Mouse (Mus musculus) lung, embryonic 14.5 days (tissue): Measurements from ENCODE around the gene Cdh13. TPM values are rescaled to one million over a fixed set of nuclear protein-coding genes. Genes with fewer than 3 reads are reported as not detected.

Experiments
- ATAC-seq: fragments of 200-750 bp; cut with Nextera tagmentation; 2 replicates; pipeline ENCODE4 v1.8.0; 2017; ENCODE audit warnings: mild to moderate bottlenecking, moderate TSS enrichment, moderate library complexity; ENCODE audit not compliant: insufficient read depth
- DNase-seq: peaks from one replicate; pipeline ENCODE4 v3.0.0-alpha.2; 2015
- H3K27ac ChIP-seq: fragments of 300-500 bp; sonication (generic); 2 replicates; pipeline ENCODE4 v1.5.1; 2014; ENCODE audit warnings: low read depth, mild to moderate bottlenecking, moderate library complexity
- H3K27me3 ChIP-seq: fragments of 300-500 bp; sonication (generic); 2 replicates; pipeline ENCODE4 v1.6.1; 2014; ENCODE audit warnings: low read length, control low read depth; ENCODE audit not compliant: insufficient read depth
- H3K36me3 ChIP-seq: fragments of 300-500 bp; sonication (generic); 2 replicates; pipeline ENCODE4 v1.6.1; 2014; ENCODE audit warnings: control low read depth; ENCODE audit not compliant: insufficient read depth
- H3K4me1 ChIP-seq: fragments of 300-500 bp; sonication (generic); 2 replicates; pipeline ENCODE4 v1.6.1; 2014; ENCODE audit warnings: antibody characterized with exemption, control low read depth; ENCODE audit not compliant: insufficient read depth
- H3K4me2 ChIP-seq: fragments of 300-500 bp; sonication (generic); 2 replicates; pipeline ENCODE4 v1.6.1; 2014; ENCODE audit warnings: mild to moderate bottlenecking
- H3K4me3 ChIP-seq: fragments of 300-500 bp; sonication (generic); 2 replicates; pipeline ENCODE4 v1.5.1; 2014; ENCODE audit warnings: low read depth, low read length
- H3K9ac ChIP-seq: fragments of 300-500 bp; sonication (generic); 2 replicates; pipeline ENCODE4 v1.6.1; 2014
- H3K9me3 ChIP-seq: fragments of 300-500 bp; sonication (generic); 2 replicates; pipeline ENCODE4 v1.6.1; 2016; ENCODE audit warnings: low read depth, low read length, control low read depth
- CTCF ChIP-seq: IDR thresholded peaks from 2 replicates; pipeline ENCODE4 v1.5.1; 2016; ENCODE audit warnings: antibody characterized with exemption, low read depth
- WGBS: fragments of 180-500 bp; shearing (Covaris S2); extraction: QIAGEN DNeasy Blood & Tissue Kit; methylation state at CpG from one replicate; pipeline ENCODE4 v1.1.7; 2014; 5-methylcytosine and 5-hydroxymethylcytosine counted together
- polyA plus RNA-seq: library from polyadenylated mRNA; unstranded; fragments of >200 nt; fragmentation: Nextera tagmentation; extraction: Ambion mirVana; gene quantifications from 2 replicates; pipeline ENCODE4 v1.2.1, GENCODE M21; 2014

Gene Cdh13
- polyA plus RNA-seq, 1 experiment from 2014 or later = 1.2 TPM

GRCm38 (mm10) chr8:119061671-119062070 lies 778.1 kb downstream of the Cdh13 start:
- Histone ChIP-seq H3K27me3 (no peaks in the 10 kb centered on the region), H3K36me3 (no peaks in the 10 kb centered on the region), H3K27ac (no peak overlapping the region), H3K4me2 (no peak overlapping the region), H3K9me3 (no peaks in the 10 kb centered on the region), H3K4me3 (no peak overlapping the region), H3K9ac (no peak overlapping the region), H3K4me1 (no peaks in the 10 kb centered on the region)
- ATAC-seq (no peak), DNase-seq (no peak)
- no peak for TF ChIP-seq CTCF
- WGBS = 70% methylated on average over 12 of the region's 12 CpGs

GRCm38 (mm10) chr8:119064523-119064922 lies 781.0 kb downstream of the Cdh13 start:
- DNase-seq (peak; percentile 80), ATAC-seq (no peak)
- no peak overlapping the region for H3K27ac ChIP-seq
- 13% methylated on average over 11 of the region's 11 CpGs for WGBS
- no peak overlapping the region for H3K9ac ChIP-seq
- H3K4me2 ChIP-seq = no peak overlapping the region
- TF ChIP-seq CTCF = peak; percentile 83
- H3K9me3 ChIP-seq = no peaks in the 10 kb centered on the region
- H3K27me3 ChIP-seq = no peaks in the 10 kb centered on the region
- no peaks in the 10 kb centered on the region for H3K36me3 ChIP-seq
- no peaks in the 10 kb centered on the region for H3K4me1 ChIP-seq
- no peak overlapping the region for H3K4me3 ChIP-seq

GRCm38 (mm10) chr8:119072291-119072690 lies 788.8 kb downstream of the Cdh13 start:
- ATAC-seq (no peak), DNase-seq (no peak)

GRCm38 (mm10) chr8:119085022-119085421 lies 801.5 kb downstream of the Cdh13 start:
- Histone ChIP-seq H3K9ac (no peak overlapping the region), H3K4me3 (no peak overlapping the region), H3K4me1 (no peaks in the 10 kb centered on the region), H3K27me3 (no peaks in the 10 kb centered on the region), H3K36me3 (no peaks in the 10 kb centered on the region), H3K9me3 (no peaks in the 10 kb centered on the region), H3K4me2 (no peak overlapping the region), H3K27ac (no peak overlapping the region)
- 82% methylated on average over 8 of the region's 8 CpGs for WGBS
- DNase-seq = no peak
- TF ChIP-seq CTCF = no peak
- ATAC-seq = no peak

More at GRCm38 (mm10) chr8:119072291-119072690, 788.8 kb downstream of the Cdh13 start:
- no peak overlapping the region for H3K9ac ChIP-seq
- no peaks in the 10 kb centered on the region for H3K36me3 ChIP-seq
- no peaks in the 10 kb centered on the region for H3K27me3 ChIP-seq
- no peaks in the 10 kb centered on the region for H3K4me1 ChIP-seq
- no peaks in the 10 kb centered on the region for H3K9me3 ChIP-seq
- no peak for TF ChIP-seq CTCF
- H3K27ac ChIP-seq = no peak overlapping the region
- H3K4me2 ChIP-seq = no peak overlapping the region
- H3K4me3 ChIP-seq = no peak overlapping the region
- 79% methylated on average over 6 of the region's 6 CpGs for WGBS

DNA sequence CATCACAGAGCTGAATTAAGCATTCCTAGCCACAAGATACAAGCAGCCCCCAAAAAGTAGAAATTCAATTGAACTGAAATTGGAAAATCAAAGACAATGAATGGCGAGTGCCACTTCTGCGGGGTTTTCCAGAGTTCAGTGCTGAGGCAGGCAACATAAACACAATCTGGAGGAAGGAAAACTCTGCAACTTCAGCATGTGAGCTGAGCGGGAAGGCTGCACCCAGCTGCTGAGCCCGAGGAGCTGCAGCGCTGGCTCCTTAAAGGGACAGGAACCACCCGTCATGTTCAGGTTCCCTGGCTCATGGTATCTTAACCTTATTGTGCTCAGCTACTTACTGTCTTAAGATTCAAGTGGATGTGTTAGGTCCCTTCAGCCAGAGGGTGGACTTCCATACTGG lies 814.7 kb downstream of the Cdh13 start:
- no peaks in the 10 kb centered on the region; the same call in 1 of the 2 replicates for H3K4me1 ChIP-seq
- WGBS = 9% methylated on average over 6 of the region's 6 CpGs
- ATAC-seq (peak; percentile 62; the same call in 1 of the 2 replicates), DNase-seq (peak; percentile 66)
- no peak overlapping the region for H3K9ac ChIP-seq
- no peaks in the 10 kb centered on the region for H3K36me3 ChIP-seq
- H3K9me3 ChIP-seq = no peaks in the 10 kb centered on the region
- H3K27ac ChIP-seq = no peak overlapping the region
- TF ChIP-seq CTCF = no peak
- H3K4me2 ChIP-seq = no peak overlapping the region
- H3K4me3 ChIP-seq = no peak overlapping the region
- no peaks in the 10 kb centered on the region for H3K27me3 ChIP-seq

GRCm38 (mm10) chr8:119102871-119103270 lies 819.3 kb downstream of the Cdh13 start:
- Histone ChIP-seq H3K9me3 (no peaks in the 10 kb centered on the region), H3K4me3 (no peak overlapping the region), H3K27ac (no peak overlapping the region), H3K4me2 (no peak overlapping the region), H3K27me3 (no peaks in the 10 kb centered on the region), H3K4me1 (no peaks in the 10 kb centered on the region; the same call in 1 of the 2 replicates), H3K36me3 (no peaks in the 10 kb centered on the region), H3K9ac (no peak overlapping the region)
- ATAC-seq (no peak), DNase-seq (no peak)
- no peak for TF ChIP-seq CTCF
- WGBS = 68% methylated on average over 6 of the region's 6 CpGs

- Histone ChIP-seq H3K9me3 (no peaks in the 10 kb centered on the region), H3K36me3 (no peaks in the 10 kb centered on the region), H3K4me1 (no peaks in the 10 kb centered on the region), H3K4me2 (no peak overlapping the region), H3K9ac (no peak overlapping the region), H3K4me3 (no peak overlapping the region), H3K27me3 (no peaks in the 10 kb centered on the region), H3K27ac (no peak overlapping the region)
- ATAC-seq = no peak
- TF ChIP-seq CTCF = no peak
- DNase-seq = no peak
- 71% methylated on average over 7 of the region's 7 CpGs for WGBS
These were observed 826.1 kb downstream of the Cdh13 start for GRCm38 (mm10) chr8:119109655-119110054.

DNA sequence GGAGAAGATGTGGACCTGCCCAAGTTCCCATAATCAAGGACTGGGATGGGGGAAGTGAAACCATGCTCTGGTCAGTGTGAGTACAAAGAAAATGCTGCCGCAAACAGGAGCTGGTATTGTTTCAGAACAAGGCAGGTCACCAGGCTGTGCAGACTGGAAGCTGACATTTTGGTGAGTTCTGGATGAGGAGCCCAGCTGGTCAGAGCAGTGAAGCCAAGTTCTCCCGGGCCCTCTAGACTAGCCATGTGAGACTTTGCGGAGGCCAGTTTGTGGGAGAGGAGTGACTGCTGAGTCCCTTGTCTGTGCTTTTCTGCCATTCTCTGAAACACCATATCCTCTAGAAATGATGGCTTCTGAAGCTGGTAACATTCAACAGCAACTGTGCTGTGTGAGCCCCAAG lies 829.3 kb downstream of the Cdh13 start:
- no peak overlapping the region for H3K4me2 ChIP-seq
- no peaks in the 10 kb centered on the region for H3K4me1 ChIP-seq
- no peak overlapping the region for H3K4me3 ChIP-seq
- ATAC-seq = no peak
- H3K27me3 ChIP-seq = no peaks in the 10 kb centered on the region
- no peak for TF ChIP-seq CTCF
- no peak overlapping the region for H3K27ac ChIP-seq
- H3K9me3 ChIP-seq = no peaks in the 10 kb centered on the region
- DNase-seq = no peak
- 89% methylated on average over 3 of the region's 3 CpGs for WGBS
- no peak overlapping the region for H3K9ac ChIP-seq
- H3K36me3 ChIP-seq = no peaks in the 10 kb centered on the region
